Mouse (Mus musculus) frontal cortex, postnatal 36 days (tissue): ENCODE results near the gene Fam3a.
A peak's percentile ranks its signal among the peaks of the same experiment; 100 is the strongest.
"Not testable (repeated sequence)": the region's sequence is repeated elsewhere in the genome, so short reads cannot be mapped to it uniquely, and the experiment has no call there.

Source experiments
- DNase-seq, 2 experiments: peaks; one replicate each; pipeline ENCODE4 v3.0.0; 2022; ENCODE audit warnings: low spot score in 2 of 2

The Fam3a gene

DNA sequence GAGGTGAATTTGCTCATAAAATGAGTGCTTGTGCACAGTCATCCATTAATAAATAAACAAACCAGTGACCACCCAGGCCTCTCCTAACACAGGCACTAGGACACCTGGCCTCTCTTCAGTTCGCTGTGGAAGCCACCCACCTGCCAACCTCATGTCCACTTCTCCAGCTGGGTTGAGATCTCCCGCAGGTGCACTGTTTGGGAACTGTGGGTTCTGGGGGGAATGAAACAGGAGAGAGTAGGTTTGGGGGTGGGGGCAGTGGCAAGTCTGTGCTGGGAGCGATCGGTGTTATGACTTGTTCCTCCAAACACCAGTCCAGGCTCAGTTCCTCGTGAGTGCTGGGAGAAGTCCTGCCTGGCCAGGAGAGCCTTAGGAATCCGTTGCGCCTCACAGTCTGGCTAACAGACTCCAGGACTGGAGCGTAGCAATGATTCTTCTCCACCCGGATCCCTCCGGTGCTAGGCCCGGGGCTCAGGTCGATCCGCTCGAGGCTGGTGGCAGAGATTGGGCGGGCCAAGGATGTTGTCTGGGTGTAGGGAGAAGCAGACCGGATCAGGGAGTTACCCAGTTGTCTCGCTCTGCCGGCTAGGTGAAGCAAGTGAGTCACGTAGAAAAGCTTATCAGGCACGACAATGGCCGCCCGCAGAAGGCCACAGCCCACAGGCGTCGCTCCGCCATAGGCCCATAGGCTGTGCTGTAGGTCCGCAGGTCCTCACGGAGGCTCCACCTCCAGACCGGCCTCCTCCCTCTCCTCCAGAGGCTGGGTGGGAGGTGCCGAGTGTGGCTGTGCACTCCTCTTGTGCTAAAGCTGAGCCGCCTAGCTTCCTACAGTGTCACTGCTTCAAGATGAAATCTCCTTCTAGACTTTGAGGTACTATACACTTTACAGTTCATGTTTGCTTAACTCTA is at the start of gene Fam3a, which contains the start of gene Ikbkg:
TSS of gene Fam3a (minus strand) at position 738 of the 909 bp plus-strand sequence.
TSS of gene Ikbkg (plus strand) at position 756 of the 909 bp plus-strand sequence.
- DNase-seq, result peak; percentile 72 to 82

- DNase-seq, result peak; percentile 70 to 76
Observed at GRCm38 (mm10) chrX:74429290-74429821, 36.3 kb upstream of the Fam3a start.

DNA sequence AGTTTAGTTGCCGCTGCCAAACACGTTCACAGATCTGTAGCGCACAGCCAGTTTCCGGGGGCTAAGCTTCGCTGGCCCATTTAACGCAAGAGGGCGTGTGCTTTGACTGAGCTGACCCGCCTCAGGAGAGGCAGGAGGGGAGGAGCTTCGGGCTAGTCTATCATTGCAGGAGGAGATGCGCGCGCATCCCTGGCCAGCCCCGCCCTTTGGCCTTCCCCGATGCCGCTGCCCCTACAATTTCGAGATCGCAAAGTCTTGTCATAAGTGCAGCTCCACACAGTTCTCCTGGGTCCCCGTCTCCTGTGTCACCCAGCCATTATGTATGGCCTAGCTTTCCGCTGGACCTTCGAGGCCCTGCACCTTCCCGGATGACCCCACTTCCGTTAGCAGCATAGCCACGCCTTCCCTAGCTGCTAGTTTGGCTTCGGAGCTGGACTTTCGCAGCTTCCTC is 35.8 kb upstream of the Fam3a start, which contains the start of gene G6pdx:
TSS of gene G6pdx (minus strand) at position 369 of the 451 bp plus-strand sequence.
- peak; percentile 83 for DNase-seq

GRCm38 (mm10) chrX:74428146-74428825 is 35.2 kb upstream of the Fam3a start:
- DNase-seq, result no peak

DNA sequence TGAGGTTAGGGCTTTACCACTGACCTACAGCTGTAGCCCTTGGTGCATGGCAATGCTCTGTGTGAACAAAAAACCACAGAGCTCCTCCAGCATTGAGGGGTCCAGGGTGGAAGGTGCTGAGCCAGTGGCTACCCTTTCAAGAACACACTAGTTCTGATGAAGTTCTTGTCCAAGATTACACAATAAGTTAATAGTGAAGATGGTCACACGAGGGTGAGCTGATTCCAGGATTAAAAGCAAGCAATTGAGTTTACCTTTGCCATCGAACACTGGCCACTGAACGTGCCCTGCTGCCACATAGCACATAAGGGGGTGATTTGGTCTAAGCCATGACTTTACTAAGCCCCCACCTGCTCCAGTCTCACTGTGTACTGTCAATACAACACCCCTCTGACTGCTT is 34.0 kb upstream of the Fam3a start:
- no peak for DNase-seq

- DNase-seq, result no peak
Observed at GRCm38 (mm10) chrX:74426256-74426655, 33.2 kb upstream of the Fam3a start.

DNA sequence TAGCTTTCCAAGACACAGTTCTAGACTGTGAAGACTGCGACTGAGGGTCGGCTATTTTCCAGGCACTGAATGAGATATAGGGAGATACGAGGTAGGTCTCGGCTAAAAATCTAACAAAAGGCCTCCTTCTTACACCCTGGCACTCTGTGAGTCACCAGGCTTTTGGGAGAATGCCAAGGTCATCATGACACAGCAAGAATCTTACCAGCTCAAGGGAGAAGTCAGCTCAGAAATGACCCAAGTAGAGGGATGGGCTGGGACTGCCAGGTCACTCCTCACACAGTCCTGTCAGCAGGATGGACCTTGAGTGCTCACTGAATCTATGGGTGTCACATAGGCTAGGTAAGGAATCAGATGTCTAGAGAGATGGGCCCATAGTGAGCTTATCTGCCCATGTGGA is 32.1 kb upstream of the Fam3a start:
- DNase-seq, result no peak

DNA sequence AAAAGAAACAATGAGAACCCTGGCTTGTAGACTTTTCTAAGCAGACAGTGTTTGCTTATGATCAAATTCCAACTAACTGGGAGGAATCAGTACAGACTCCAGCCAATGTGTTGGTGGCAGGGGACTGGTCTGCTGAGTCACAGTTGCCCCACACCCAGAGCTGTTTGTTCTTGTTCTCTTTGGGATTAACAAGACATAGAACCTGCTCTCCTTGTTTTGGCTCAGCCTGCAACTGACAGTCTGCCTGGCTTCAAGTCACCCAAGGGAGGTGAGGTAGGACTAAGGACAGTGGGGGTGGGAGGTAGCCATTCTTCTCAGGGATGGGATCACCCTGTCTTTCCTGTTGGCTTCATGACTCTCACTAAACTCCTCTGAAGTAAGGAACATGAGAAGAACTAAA is 31.4 kb upstream of the Fam3a start:
- DNase-seq, result peak in 1 of 2 experiments; percentile 5

GRCm38 (mm10) chrX:74413377-74413776 is 20.3 kb upstream of the Fam3a start:
- peak; percentile 44 to 72 for DNase-seq

DNA sequence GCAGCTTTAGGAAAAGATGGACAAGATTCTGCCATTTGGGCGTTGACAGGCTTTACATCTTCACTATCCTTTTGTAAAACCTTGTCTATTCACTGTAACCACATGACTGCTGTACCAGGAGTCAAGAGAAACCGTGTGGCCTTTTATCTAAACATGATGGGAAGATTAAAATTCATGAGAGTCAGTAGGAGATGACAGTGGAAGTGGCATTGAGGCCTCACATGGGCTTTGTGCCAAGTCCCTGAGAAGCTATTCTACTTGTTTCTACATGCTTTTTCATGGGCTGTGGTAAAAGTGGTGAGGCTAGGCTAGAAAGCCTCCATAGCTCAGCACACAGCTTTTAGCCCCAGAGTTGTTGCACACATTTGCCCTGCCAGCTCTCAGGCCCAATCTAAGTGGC is 15.3 kb upstream of the Fam3a start:
- DNase-seq, result no peak

- no peak for DNase-seq
Observed at GRCm38 (mm10) chrX:74400136-74400535, 7.1 kb upstream of the Fam3a start.

DNA sequence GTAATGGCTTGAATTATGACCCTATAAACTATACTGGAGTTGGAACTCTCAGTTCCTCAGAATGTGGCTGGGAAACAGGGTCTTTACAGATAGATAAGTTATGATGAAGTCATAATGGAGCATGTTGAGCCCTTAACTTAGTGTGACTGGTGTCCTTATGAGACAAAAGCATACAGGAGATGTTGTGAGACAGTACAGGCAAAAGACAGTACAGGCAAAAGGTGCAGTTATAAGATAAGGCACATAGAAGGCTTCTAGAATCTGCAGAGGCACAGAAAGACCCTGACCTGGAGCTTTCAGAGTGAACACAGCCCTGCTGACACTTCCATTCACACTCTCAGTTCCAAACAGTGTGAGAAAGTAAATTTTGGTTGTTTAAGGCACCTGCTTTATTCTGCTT is 4.9 kb downstream of the Fam3a start:
- DNase-seq, result no peak

GRCm38 (mm10) chrX:74384451-74384850 is 8.6 kb downstream of the Fam3a start:
- DNase-seq, result no peak

- DNase-seq, result peak; percentile 78 to 82
Observed at GRCm38 (mm10) chrX:74372888-74373549, 20.1 kb downstream of the Fam3a start, which contains the start of the genes Ubl4a and Slc10a3. TSS of gene Ubl4a (minus strand) at chrX:74373218. TSS of gene Slc10a3 (minus strand) at chrX:74373349.

GRCm38 (mm10) chrX:74368209-74368909 is 24.7 kb downstream of the Fam3a start:
- peak; percentile 47 to 58 for DNase-seq

- DNase-seq, result no peak
Observed at GRCm38 (mm10) chrX:74367512-74367911, 25.6 kb downstream of the Fam3a start.

DNA sequence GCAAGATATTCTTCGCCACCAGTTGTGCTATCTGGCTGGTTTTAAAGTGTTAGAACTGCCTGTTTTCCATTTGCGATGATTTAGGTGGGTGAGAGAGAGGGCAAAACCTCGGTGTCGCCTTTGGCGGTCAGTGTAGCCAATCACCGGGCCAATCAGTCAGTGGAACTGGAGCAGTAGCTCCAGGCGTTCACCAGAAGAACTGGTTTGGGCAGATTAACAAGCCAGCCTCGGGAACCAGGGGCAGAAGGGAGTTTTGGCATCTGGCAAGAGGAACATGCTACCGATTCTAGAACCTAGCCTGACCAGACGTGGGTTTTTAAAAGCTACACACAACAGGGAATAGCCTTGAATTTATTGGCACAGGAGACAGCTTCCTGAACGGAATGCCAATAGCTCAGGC is 33.9 kb downstream of the Fam3a start:
- DNase-seq, result no peak

DNA sequence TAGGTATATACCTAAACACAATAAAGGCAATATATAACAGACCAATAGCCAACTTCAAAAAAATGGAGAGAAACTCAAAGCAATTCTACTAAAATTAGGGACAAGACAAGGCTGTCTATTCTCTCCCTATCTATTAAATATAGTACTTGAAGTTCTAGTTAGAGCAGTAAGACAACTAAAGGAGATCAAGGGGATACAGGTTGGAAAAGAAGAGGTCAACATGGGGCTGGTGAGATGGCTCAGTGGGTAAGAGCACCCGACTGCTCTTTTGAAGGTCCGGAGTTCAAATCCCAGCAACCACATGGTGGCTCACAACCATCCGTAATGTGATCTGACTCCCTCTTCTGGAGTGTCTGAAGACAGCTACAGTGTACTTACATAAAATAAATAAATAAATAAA is 36.0 kb downstream of the Fam3a start:
- not testable (repeated sequence) for DNase-seq

DNA sequence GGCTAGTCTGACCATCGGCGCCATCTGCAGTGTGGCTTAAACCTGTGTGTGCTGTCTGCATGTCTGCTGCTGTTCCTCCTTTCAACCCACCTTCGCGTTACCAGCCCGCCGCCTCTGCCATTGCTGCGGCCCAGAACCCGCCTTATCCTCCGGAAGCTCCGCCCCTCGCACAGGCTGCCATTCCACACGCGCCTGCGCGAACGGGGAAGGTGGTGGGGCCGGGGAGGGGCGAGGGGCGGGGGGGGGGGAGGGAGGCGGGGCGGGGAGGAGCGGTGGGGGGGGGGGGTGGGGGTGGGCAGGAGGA is 39.7 kb downstream of the Fam3a start, which contains the start of gene Lage3:
TSS of gene Lage3 (minus strand) at position 152 of the 304 bp plus-strand sequence.
- peak; percentile 67 to 79 for DNase-seq

GRCm38 (mm10) chrX:74352645-74353466 is 40.2 kb downstream of the Fam3a start:
- no peak for DNase-seq
